Mouse (Mus musculus): ENCODE measurements at regions not wholly inside any gene's neighbourhood (a gene's known extent, or its start where the extent isn't known, plus 50 kb on each side); places are given as distances from the start of the nearest gene placed in this dataset.

DNA sequence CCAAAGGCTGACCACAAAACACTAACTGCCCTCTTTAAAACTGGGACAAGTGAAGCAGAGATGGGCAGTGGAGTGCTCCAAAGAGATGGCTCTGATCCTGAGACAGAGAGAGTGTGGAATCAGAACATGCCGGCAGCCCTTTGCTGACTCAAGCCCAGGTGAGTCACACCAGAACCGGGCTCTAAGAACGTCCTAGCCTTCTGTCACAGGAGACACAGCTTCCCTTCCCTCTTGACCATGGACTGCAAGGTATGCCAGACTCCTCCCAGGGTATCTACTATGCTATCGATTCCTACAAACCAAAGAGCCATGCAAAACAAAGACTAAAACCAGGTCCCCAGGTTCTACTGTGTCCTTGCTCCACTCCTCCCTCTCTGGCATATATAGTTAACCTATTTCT, 98.0 kb downstream of the Dhx15 start:
- no peak for DNase-seq (ENCODE audit: low spot score)

DNA sequence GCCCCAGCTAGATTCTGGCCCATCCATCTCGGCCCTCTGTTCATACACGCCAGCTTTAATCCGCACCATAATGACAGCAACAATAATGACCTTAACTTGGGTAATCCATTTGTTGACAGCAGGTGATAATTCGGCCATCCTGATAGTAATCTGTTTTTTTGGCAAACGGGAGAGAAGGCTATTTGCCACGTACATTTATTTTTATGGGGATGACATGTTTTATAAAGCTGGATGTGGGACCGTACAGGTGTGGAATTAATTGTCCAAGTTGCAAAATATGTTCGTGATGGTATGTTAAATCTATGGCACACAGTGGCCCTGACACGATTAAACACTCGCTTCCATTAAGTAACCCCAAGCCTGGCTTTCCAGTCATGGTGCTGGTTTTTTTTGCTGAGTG, 102.2 kb downstream of the Dhx15 start:
- no peak for DNase-seq (ENCODE audit: low spot score)

DNA sequence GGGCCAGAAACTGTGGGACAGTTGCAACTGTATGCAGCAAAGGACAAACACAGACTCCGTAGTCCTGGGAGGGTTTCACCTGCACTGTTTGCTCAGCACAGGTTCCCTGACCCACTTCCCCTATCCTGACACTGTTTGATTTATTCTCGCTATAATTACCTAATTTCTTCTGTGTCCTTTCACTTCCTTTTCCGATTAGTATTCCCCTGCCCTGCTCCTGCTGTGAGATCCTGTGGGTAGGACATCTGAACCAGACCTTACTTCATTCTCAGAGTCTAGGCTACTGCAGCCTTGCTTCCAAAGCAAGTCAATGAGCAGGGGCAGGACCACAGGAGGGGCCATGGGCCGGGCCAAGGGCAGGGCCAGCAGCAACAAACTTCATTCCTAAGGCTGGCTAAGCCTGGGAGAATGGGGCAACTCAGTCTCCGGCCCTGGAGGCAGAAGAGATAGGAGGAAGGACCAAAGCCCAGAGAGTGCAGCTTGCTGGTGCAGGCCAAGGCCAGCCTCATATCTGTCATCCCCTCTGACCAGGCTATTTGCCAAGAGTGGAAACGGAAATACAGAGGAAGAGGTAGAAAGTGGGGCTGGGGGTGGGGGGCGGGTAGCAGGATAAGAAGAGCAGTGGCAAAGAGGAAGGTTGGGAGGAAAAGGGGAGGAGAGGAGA, 103.4 kb downstream of the Dhx15 start:
- no peak for DNase-seq (ENCODE audit: low spot score)

DNA sequence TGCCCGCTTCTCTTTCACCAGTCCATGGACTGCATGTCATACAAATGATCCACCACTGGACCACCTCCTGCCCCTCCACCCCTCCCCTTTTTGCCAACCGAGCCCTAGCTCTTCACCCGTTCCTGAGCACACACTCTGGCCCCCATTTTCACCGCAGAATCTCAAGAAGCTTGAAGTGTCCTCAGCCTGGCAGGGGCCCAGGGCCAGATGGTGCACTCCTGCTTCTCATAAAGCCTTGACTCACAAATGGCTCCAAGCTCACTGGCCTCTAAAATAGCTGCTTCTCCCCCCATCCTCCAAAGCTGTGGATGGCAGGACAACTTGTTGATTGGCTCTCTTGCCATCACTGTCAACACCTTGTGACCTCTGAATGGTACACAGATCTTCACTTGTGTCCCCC, 110.0 kb downstream of the Dhx15 start:
- DNase-seq (ENCODE audit: low spot score): no peak

DNA sequence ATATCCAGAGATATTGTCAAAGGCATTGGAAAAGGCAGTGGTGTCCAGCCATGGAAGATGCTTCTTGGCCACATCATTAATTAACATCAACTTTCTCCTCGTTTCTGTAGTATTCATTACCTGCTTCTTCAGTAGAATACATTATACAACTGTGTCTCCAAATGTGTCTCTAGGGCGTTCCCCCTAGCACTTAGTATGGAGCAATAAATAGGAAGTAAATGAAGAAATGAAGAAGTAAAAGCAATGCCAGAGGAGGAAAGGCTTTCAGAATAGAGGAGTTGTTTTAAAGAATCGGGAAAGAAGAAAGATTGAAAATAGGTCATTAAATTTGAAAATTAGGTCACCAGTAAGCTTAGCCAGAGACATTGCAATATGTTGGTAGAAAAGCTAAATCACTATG, 112.6 kb downstream of the Dhx15 start:
- DNase-seq (ENCODE audit: low spot score): no peak

DNA sequence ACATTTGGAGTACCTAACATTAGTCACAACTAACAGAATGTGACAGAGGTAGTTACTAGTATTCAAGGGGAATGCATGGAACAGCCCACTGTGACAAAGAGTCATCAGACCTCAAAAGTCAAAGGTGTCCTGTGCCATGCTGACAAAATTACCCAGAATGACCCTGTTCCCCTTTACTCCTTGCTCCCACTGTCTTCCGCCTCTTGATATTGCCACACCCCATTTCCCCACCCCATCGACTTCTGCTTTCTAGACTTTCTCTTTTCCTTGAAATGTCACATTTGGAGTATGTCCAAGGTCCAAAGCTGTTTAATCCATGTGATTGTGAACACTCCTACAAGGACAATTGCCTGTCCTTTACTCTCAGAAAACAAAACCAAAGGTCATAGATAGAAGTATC, 115.2 kb downstream of the Dhx15 start:
- DNase-seq (ENCODE audit: low spot score): no peak

DNA sequence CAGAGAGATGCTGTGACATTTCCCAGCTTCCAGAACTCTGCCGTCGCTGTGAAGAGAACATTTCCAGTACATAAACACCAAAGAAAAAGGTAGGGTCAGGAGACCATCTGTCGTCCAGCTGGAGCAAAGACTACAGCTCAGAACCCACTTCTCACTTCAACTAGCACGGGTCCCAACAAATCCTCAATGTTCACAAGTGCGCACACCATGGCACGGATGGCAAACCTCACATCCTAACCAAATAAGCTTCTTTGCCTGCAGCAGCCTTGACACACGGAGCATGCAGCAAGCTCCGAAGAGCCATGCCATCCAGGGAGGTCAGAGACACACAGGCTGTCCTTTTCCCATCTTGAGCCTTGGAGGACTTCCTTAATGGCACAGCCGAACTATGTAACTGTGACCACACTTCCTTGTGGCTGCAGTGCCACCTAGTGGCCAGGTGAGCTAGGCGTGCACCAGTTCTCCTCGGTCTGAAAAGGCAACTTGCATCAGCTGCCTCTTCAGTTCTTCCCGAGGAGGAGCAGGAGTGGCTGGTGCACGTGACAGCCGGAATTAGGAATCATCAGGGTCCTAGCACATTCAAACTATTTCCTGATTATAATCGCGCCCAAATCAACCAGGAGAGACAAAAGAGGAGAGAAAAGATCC, 125.4 kb downstream of the Dhx15 start:
- DNase-seq (ENCODE audit: low spot score): peak; percentile 46

DNA sequence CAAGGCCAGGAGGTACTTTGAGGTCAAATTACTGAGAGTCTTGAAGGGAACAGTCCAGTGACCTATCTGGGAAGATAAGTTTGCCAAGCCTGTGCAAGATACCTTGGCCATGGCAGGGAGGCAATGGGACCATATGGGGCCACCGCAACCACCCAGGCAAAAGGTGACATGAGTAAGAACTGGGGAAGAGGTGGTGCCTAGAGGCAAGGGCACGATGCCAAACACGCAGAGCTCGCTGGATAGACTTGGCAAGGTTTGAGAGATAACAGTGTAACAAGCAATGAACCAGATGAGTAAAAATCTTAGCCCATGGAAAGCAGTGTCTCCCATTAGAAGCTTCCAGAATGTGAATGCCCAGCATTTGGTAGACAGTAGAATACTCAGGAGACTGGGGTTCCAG, 128.1 kb downstream of the Dhx15 start:
- DNase-seq (ENCODE audit: low spot score): no peak

DNA sequence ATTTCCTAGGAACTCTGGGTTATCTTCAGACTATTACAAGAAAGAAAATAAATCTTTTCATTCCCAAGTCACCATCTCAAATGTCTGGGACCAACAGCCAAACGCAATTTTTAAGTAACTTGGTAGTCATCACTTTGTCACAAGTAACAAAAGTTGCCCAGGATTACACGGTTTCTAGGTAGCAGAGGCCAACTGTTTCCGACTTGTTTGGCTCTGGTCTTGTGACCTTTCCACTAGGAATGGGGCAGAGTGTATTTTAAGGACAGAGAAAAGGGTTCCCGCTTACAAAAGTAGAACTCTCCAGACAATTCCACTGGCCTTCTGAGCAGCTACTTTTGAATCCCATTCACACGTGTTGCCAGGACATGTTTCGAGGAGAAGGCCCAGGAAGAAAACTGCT, 129.1 kb downstream of the Dhx15 start:
- DNase-seq (ENCODE audit: low spot score): no peak

DNA sequence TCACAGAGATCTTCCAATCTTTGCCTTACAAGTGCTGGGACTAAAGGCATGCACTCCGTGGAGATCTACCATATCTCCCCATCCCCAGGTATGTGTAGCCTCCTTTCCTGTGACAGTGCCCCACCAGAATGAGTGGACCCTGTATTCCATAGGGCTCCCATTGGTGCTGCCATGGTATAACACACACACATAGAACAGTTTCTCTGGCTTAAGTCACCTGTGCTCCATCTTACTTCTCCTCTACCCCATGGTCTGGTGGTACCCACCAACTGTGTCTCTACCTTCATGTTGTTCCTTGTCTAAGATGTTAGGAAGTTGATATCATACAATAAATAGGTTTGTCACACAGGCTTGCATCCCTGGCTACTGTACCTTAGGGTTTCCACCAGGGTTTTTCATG, 133.1 kb downstream of the Dhx15 start:
- DNase-seq (ENCODE audit: low spot score): no peak

DNA sequence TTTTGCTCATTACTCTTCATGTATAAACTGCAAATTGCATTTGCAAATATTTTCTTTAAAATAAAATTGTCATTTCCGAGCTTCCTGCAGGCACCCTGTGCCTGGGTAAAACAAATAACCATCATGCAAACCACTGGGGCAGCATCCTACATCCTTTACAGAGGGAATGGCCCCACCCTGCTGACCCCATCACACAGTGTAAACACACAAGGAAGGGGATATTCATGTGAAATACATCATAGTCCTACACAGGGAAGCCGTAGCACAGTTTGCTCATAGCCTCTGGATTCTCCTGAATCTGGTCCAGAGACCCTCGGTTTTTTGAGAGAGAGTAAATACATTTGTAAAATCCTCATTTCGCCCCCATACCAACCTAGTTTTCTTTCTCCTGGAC, 138.2 kb downstream of the Dhx15 start:
- DNase-seq (ENCODE audit: low spot score): no peak

DNA sequence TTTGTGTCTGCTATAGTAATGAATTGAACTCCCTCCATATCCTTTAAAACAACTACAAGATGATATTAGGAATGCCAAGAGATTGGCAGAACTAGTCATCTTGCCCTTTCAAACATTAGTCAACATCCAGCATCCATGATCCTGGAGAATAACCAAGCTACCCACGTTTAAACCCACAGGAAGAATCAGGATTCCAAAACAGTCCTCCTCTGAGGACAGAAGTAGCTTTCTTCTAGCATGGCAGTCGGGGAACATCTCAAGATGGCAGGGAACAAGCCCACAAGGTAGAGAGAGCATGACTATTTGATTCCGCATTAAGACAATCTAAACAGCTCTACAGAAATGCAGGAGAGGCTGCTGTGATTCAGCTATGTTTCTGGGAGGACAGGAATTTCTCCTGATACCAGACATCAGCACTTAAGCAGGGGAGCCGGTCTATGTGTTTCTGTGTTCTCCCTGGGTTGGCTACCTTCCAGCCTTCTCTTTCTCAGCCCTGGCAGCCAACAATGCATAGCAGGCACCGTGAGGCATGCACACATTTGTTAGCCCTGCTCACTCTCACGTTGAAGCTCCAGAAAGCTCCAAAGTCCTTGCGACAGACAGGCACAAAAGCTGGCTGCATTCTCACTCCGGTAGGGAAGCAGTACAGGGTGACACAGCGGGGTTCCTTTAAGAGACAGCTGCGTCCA, 138.8 kb downstream of the Dhx15 start:
- DNase-seq (ENCODE audit: low spot score): no peak

DNA sequence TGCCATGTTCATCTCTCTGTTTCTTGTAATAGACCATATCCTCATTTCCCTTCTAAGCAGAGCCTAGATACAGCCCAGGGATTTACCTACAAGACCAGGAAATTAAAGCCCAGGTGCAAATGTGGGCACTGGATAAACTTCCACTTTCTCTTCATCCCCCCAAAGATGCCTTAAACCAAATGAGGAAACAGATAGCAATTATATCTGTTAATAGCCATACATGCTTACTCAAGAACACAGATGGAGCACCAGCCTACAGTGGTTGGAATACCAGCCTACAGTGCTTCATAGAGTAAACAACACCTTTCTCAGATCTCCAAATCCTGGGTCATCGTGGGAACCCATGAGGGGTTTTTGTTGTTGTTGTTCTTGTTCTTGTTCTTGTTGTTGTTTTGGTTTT, 141.5 kb downstream of the Dhx15 start:
- no peak for DNase-seq (ENCODE audit: low spot score)

DNA sequence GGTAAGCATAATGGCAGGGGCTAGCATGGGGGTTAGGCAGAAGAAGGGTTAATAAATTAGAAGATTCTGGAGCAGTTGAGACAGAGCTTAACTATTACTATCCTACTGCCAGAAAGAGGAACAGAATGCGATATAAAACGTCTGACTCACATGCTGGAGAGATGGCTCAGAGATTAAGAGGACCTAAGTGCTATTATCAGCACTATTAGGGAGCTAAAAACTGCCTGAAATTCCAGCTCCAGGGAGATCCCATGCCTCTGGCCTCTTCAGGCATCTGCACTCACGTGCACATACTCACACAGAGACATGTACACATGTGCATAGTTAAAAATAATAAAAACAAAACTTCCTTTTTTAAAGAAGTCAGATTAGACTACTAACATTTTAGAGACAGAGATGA, 143.6 kb downstream of the Dhx15 start:
- DNase-seq (ENCODE audit: low spot score): no peak

DNA sequence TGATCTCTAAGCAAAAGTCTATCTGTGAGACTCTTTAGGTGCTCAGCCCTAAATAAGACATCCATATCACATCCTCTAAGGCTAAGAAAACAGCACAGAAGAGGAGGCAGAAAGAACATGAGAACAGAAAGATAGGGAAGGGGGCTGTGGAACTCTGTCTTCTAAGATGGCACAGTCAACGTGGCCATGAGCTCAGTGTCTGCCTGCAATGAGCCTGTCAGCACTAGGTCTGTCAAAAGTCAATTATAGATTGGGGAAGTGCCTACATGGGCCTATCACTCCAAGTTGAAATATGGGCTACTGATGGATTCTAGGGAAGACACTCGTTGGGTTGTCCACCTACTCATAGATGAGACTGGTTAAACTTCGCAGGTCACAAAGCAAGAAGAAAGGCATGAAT, 146.2 kb downstream of the Dhx15 start:
- DNase-seq (ENCODE audit: low spot score): no peak

DNA sequence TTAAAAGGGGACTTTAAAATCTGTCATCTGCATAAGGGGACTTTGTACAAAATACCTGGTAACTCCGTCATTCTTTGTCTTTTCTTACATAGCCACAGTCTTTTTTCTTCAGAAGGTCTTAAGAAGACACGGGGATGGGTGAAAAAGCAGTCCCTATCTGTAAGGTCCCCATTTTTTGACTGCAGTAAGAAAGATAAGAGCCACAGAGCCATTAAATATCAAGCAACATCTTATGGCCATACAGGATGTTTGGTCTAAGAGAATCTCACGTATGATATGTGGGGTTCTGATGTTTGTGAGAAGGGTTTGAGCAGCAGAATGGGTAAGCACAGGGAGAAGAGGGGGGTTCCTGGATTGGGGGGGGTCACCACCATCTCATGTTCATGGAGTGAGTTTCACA, 148.9 kb downstream of the Dhx15 start:
- no peak for DNase-seq (ENCODE audit: low spot score)

DNA sequence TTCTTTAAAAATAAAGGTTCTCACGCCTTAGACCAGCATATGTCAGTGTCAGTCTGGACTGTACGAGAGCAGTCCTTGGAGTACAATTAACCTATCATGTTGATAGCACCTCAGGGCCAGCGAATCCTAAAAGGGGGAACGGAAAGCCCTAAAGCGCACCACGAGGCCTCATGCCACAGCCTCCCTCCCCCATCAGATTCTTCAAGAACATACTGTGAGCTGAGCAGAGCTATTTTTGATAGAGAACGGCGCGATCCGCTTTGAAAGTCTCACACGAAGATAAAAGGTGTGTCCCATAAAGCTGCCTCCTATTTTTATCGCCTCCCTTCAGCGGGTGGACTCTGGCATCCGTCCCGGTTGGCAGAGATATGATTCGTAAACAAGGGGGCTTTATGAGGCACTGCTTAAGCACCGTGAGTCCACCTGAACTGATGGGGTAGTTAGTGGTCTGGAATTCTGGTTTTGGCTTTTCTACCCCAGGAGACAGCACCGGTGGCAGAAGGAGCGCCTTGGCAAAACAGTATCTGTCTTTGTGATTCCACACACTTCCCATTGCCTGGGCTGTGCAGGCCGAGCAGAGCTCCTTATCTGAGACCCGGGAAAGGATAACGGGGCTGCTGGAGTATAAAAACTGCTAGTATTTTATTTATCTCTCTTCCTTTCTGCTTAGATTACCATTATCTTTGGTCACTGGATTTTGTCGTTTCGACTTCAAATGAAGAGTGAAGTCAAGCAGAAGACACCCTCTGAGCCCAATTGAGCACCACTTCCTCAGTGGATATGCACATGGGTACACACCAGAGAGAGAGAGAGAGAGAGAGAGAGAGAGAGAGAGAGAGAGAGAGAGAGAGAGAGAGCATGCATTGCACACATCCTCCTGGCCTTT, 149.6 kb downstream of the Dhx15 start:
- no peak for DNase-seq (ENCODE audit: low spot score)

DNA sequence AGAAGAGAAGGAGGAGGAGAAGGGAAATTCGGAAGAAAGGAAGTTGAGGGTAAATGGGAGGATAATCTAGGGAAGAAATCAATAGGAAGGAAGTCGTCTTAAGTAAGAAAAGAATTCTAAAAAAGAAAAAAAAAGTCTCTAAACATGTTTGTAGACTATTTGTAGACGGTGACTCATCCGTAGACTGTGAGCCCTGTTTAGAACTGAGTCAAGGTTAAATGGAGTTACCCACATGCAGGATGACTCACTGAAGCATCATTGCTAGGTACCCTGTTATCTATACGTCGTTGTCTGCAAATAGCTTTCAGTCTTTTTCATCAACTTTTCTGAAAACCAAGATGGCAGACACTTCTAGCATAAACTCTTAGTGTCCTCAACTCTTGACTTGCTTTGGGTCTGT, 155.0 kb downstream of the Dhx15 start:
- DNase-seq (ENCODE audit: low spot score): no peak

DNA sequence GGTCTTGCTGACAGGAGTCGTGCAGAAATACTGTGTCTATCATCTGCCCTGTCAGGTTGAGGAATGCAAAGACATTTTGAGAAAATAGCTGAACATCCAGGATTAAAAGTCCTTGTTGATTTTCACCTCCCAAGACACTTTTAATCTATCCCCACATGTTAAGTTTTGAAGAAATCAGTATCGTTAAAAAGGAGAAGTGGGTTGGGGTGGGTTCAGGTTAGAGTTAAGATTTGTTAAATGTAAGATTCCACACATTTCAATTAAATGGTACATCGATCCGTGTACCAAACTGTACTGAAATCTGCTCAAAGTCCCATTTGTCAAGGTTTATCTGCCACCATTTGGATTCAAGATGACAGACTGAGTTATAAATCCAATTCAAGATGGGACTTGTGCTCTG, 162.8 kb downstream of the Dhx15 start:
- no peak for DNase-seq (ENCODE audit: low spot score)

DNA sequence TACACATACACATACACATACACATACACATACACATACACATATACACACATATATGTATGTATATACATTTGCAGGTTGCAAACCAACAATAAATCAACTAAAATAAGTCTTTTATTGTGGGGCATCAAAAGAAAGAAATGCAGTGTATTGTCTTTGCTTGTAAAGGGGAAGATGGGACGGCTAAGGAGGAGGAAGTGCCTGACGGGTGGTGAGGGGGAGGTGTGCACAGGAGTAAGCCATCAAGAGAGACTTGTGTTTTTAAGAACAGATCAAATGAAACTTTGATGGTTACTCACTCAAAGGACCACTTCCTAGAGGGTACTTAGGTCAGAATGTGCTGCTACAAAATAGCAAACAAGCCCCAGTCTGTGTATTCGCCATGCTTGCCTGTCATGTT, 164.2 kb downstream of the Dhx15 start:
- peak; percentile 23 for DNase-seq (ENCODE audit: low spot score)

DNA sequence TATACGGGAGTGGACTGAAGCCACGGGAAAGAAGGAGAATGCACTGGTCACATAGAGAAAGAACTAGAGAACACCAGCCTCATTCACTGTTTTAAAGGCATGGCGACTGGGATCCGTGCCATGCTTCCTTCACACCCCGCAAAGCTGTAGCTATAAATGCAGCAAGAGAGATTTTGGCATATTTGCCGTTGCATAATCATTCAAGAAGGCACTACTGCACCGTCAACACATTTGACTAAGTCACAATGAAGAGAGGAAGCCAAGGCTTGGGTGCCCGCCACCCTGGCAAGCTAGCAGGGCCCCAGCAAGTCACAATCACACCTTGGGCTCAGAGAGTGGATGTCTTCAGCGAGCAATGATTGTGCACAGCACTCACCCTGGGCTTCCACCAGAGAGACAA, 167.1 kb downstream of the Dhx15 start:
- DNase-seq (ENCODE audit: low spot score): no peak

DNA sequence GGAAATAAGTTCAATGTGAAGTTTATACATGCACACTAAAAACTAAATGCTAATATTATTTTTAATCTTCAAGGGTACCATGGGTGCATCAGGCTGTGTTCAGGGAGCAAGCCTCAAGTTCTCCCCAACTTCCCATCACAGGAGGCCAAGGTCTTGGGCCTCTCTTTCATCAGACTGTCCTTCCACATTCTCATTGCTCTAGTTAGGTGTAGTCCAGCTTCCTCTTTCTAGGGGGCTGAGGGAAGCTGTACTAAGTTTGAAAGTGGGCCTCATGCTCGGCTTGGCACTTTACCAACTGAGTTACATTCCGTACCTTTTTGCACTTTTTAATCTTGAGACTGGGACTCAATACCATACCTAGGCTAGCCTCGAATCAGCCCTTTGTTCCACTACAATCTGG, 173.3 kb downstream of the Dhx15 start:
- DNase-seq (ENCODE audit: low spot score): no peak

DNA sequence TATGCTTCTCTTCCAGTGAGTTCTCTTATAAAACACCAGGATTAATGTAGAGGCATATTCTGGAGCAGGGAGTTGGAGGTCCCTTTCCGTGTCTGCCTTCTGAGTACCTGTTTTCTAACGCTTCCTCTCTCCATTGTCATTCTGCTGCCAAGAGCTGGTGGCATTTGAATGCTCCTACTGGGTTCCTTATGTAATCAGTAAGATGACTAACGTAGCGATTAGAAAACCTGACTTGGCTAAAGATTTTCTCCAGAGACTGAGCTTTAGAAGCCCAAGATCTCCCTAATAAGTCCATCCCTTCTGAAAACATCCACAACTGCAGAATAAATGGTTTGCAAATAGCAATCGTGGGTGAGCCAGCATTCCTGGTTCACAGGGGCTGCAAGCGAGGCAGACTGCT, 174.5 kb downstream of the Dhx15 start:
- DNase-seq (ENCODE audit: low spot score): no peak

Measured in T-cell, adult 2 months (primary cell).